Mouse (Mus musculus): ENCODE data around the gene Atp6v1g1. TPM values are rescaled to one million over a fixed set of nuclear protein-coding genes. Genes with fewer than 3 reads are reported as not detected.

Gene Atp6v1g1
- polyA plus RNA-seq, 1 experiment from 2014 or later, result 428 TPM

DNA sequence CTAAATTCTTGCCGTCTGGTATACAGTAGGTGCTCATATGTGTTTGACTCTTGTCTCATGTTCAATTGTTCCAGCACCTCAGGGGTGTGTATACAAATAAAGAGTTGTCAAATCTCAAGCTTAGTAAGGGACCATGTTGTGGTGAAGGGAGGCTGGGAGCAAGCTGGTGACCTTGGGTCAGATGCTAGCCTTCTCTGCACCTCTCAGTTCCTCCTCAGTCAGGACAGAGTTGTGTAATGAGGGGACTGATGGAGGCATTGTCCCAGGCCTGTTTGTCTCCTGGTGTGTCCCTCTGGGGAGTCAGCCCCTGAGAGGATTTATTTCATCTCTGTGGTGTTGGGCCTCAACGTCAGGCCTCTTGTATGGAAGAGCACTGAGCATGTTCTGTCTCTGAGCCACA, 41.7 kb downstream of the Atp6v1g1 start:
- DNase-seq (ENCODE audit: low spot score), result no peak
- no peak overlapping the region for H3K9ac ChIP-seq
- H3K4me1 ChIP-seq (replicated peaks; ENCODE audit: control insufficient read depth, insufficient read depth, low read length), result no peaks in the 10 kb centered on the region
- no peak overlapping the region for H3K4me3 ChIP-seq (replicated peaks; ENCODE audit: low read length)
- H3K9me3 ChIP-seq (ENCODE audit: control insufficient read depth, low read length), result no peaks in the 10 kb centered on the region
- H3K4me2 ChIP-seq (replicated peaks), result no peak overlapping the region
- 81% methylated on average over 2 of the region's 2 CpGs for WGBS
- ATAC-seq (ENCODE audit: low FRiP score), result no peak
- H3K27ac ChIP-seq, result no peak overlapping the region
- H3K36me3 ChIP-seq (replicated peaks; ENCODE audit: control insufficient read depth, insufficient read depth), result no peaks in the 10 kb centered on the region
- H3K27me3 ChIP-seq (ENCODE audit: control insufficient read depth, insufficient read depth, low read length), result no peaks in the 10 kb centered on the region

DNA sequence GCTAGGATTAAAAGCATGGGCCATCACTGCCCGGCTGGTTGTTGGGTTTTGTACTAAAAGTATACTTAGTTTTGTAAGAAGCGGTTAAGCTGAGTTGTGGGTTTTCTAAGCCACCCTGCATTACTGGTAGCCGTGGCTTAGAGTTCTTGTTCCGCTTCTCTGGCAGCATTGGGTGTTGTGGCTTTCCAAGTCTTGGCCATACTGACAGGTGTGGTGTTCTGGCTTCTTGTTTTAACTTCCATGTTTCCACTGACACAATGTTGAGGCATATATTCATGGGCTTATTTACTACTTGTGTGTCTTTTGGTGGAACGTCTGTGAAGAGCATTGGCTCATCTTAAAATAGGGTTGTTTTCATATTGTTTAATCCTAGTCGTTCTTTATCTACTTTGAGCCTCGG, 45.4 kb downstream of the Atp6v1g1 start:
- H3K36me3 ChIP-seq (replicated peaks; ENCODE audit: control insufficient read depth, insufficient read depth), result no peaks in the 10 kb centered on the region
- H3K4me2 ChIP-seq (replicated peaks), result no peak overlapping the region
- H3K9me3 ChIP-seq (ENCODE audit: control insufficient read depth, low read length), result no peaks in the 10 kb centered on the region
- no peak for ATAC-seq (ENCODE audit: low FRiP score)
- no peak overlapping the region for H3K27ac ChIP-seq
- no peaks in the 10 kb centered on the region for H3K27me3 ChIP-seq (ENCODE audit: control insufficient read depth, insufficient read depth, low read length)
- no peak overlapping the region for H3K9ac ChIP-seq
- 91% methylated on average over 7 of the region's 7 CpGs for WGBS
- H3K4me1 ChIP-seq (replicated peaks; ENCODE audit: control insufficient read depth, insufficient read depth, low read length), result no peaks in the 10 kb centered on the region
- no peak for DNase-seq (ENCODE audit: low spot score)
- H3K4me3 ChIP-seq (replicated peaks; ENCODE audit: low read length), result no peak overlapping the region

DNA sequence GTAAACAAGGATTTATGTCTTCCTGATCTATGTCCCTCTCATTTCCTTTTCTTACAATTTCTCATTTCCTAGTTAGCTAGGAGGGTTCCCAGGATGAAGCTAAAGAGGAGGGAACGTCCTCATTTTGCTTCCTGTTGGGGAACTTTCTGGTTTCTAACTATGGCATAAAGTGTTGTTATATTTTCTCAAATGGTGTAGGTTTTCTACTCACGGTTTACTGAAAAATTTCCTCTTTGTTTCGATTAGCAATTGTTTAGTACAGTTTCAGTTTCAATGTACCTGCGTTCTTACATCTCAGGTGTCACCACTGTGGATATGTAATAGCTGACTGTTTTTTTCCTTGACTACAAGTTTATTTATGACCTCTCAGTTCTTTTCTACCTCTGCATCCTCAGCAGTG, 46.0 kb downstream of the Atp6v1g1 start:
- ATAC-seq (ENCODE audit: low FRiP score), result no peak
- Histone ChIP-seq H3K9me3 (ENCODE audit: control insufficient read depth, low read length) (no peaks in the 10 kb centered on the region), H3K9ac (no peak overlapping the region), H3K27me3 (ENCODE audit: control insufficient read depth, insufficient read depth, low read length) (no peaks in the 10 kb centered on the region), H3K36me3 (replicated peaks; ENCODE audit: control insufficient read depth, insufficient read depth) (no peaks in the 10 kb centered on the region), H3K4me2 (replicated peaks) (no peak overlapping the region), H3K4me1 (replicated peaks; ENCODE audit: control insufficient read depth, insufficient read depth, low read length) (no peaks in the 10 kb centered on the region), H3K27ac (no peak overlapping the region), H3K4me3 (replicated peaks; ENCODE audit: low read length) (no peak overlapping the region)
- WGBS, result 89% methylated on average over 4 of the region's 4 CpGs
- no peak for DNase-seq (ENCODE audit: low spot score)

DNA sequence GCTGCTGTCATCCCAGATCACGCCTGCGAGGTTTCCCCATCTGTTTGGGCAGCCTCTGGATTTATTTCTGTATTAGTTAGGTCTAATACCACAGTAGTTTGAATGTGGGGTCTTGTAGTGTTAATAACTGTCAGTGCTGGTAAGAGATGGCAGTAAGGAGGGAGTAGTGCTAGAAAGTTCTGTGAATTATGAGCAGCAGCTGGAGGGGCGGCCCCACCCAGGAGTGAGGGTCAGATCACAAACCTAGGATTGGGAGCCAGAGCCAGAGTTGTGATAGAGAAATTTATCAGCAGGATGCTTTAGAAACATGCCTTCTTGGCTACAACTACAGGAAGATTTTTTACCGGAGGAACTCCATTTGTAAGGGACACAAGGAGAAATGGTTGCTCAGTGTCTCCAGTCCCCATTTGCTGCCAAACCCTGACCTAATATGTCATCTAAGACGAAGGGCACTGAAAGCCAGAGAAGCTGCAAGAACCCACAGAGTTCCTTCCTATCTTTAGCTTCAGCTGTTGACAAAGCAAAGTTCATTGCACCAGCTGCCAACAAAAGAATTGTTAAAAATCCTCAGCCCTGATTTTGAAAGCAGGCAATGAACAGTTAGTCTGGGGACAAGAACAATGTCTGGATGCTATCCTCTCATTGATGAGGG, 50.0 kb downstream of the Atp6v1g1 start:
- H3K27ac ChIP-seq, result no peak overlapping the region
- no peak for DNase-seq (ENCODE audit: low spot score)
- H3K36me3 ChIP-seq (replicated peaks; ENCODE audit: control insufficient read depth, insufficient read depth), result no peaks in the 10 kb centered on the region
- no peak overlapping the region for H3K4me2 ChIP-seq (replicated peaks)
- H3K9ac ChIP-seq, result no peak overlapping the region
- no peaks in the 10 kb centered on the region for H3K27me3 ChIP-seq (ENCODE audit: control insufficient read depth, insufficient read depth, low read length)
- H3K4me3 ChIP-seq (replicated peaks; ENCODE audit: low read length), result no peak overlapping the region
- no peak for ATAC-seq (ENCODE audit: low FRiP score)
- WGBS, result 80% methylated on average over 5 of the region's 5 CpGs
- no peaks in the 10 kb centered on the region for H3K9me3 ChIP-seq (ENCODE audit: control insufficient read depth, low read length)
- no peaks in the 10 kb centered on the region for H3K4me1 ChIP-seq (replicated peaks; ENCODE audit: control insufficient read depth, insufficient read depth, low read length)

DNA sequence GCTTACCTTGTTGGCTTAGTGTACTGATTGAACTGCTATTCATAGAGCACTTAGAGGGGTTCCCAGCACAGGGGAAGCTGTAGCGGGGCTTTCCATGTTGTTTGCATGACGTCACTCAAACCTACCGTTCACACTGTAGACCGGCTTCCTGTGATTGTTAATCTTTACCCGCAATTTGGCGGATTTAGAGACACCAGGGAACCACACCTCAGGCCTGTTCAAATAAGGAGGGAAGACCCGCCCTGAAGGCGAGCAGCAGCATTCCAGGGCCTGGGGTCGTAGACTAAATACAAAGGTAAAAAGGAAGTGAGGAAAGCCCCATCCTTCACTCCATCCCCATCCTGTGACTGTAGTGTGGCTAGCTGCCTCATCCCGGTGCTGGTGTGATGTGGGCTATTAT, 50.7 kb downstream of the Atp6v1g1 start:
- ATAC-seq (ENCODE audit: low FRiP score) (no peak), DNase-seq (ENCODE audit: low spot score) (no peak)
- WGBS, result 88% methylated on average over 10 of the region's 10 CpGs
- Histone ChIP-seq H3K36me3 (replicated peaks; ENCODE audit: control insufficient read depth, insufficient read depth) (no peaks in the 10 kb centered on the region), H3K9ac (no peak overlapping the region), H3K4me3 (replicated peaks; ENCODE audit: low read length) (no peak overlapping the region), H3K27me3 (ENCODE audit: control insufficient read depth, insufficient read depth, low read length) (no peaks in the 10 kb centered on the region), H3K4me2 (replicated peaks) (no peak overlapping the region), H3K9me3 (ENCODE audit: control insufficient read depth, low read length) (no peaks in the 10 kb centered on the region), H3K27ac (no peak overlapping the region), H3K4me1 (replicated peaks; ENCODE audit: control insufficient read depth, insufficient read depth, low read length) (no peaks in the 10 kb centered on the region)

DNA sequence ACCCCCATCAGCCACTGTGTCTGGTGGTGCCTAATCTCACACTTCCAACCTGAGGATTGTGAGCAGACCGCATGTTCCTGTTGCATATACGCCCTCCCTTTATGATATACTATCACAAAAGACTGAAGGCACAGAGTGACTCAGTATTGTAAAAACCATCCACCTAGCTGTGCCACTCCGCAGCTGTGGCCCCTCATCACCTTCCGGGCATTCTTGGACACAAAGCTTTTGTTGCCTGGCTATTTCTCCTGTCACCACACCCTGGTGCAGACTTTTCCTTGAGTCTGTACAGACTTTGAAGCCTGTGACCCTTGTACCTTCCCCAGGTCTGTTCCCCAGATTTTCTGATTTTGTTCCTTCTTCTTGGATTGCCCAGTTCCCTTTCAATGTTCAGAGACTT, 51.4 kb downstream of the Atp6v1g1 start:
- no peak overlapping the region for H3K9ac ChIP-seq
- no peak overlapping the region for H3K4me2 ChIP-seq (replicated peaks)
- H3K27ac ChIP-seq, result no peak overlapping the region
- DNase-seq (ENCODE audit: low spot score) (no peak), ATAC-seq (ENCODE audit: low FRiP score) (no peak)
- H3K9me3 ChIP-seq (ENCODE audit: control insufficient read depth, low read length), result no peaks in the 10 kb centered on the region
- no peaks in the 10 kb centered on the region for H3K27me3 ChIP-seq (ENCODE audit: control insufficient read depth, insufficient read depth, low read length)
- H3K4me3 ChIP-seq (replicated peaks; ENCODE audit: low read length), result no peak overlapping the region
- H3K36me3 ChIP-seq (replicated peaks; ENCODE audit: control insufficient read depth, insufficient read depth), result no peaks in the 10 kb centered on the region
- no peaks in the 10 kb centered on the region for H3K4me1 ChIP-seq (replicated peaks; ENCODE audit: control insufficient read depth, insufficient read depth, low read length)
- WGBS, result 95% methylated on average over 4 of the region's 4 CpGs

Other genes with a start within 250 kb of the Atp6v1g1 start
- not detected in 2 replicates for gene Orm1, start 200.2 kb upstream of the Atp6v1g1 start, polyA plus RNA-seq (2014; fragmentation: Nextera tagmentation; extraction: Ambion mirVana)
- gene Orm3, start 188.6 kb upstream of the Atp6v1g1 start, polyA plus RNA-seq (2014; fragmentation: Nextera tagmentation; extraction: Ambion mirVana), result not detected in 2 replicates
- not detected in 2 replicates for gene Orm2, start 182.3 kb upstream of the Atp6v1g1 start, polyA plus RNA-seq (2014; fragmentation: Nextera tagmentation; extraction: Ambion mirVana)
- gene Akna, start 141.4 kb upstream of the Atp6v1g1 start, polyA plus RNA-seq (2014; fragmentation: Nextera tagmentation; extraction: Ambion mirVana), result 3.9 and 4.6 TPM in 2 replicates
- 5.8 and 8.0 TPM in 2 replicates for gene Whrn, start 48.8 kb upstream of the Atp6v1g1 start, polyA plus RNA-seq (2014; fragmentation: Nextera tagmentation; extraction: Ambion mirVana)
- 4.5 and 4.8 TPM in 2 replicates for gene Tmem268, start 14.0 kb downstream of the Atp6v1g1 start, polyA plus RNA-seq (2014; fragmentation: Nextera tagmentation; extraction: Ambion mirVana)
- not detected in 2 replicates for gene Gm11213, start 60.5 kb downstream of the Atp6v1g1 start, polyA plus RNA-seq (2014; fragmentation: Nextera tagmentation; extraction: Ambion mirVana)
- gene Tex48, start 77.7 kb downstream of the Atp6v1g1 start, polyA plus RNA-seq (2014; fragmentation: Nextera tagmentation; extraction: Ambion mirVana), result not detected in 2 replicates
- not detected in 2 replicates for gene Gm11214, start 118.6 kb downstream of the Atp6v1g1 start, polyA plus RNA-seq (2014; fragmentation: Nextera tagmentation; extraction: Ambion mirVana)
- gene Tnfsf15, start 200.3 kb downstream of the Atp6v1g1 start, polyA plus RNA-seq (2014; fragmentation: Nextera tagmentation; extraction: Ambion mirVana), result not detected in 2 replicates

All from hindbrain, embryonic 14.5 days (tissue).